Mouse (Mus musculus) bone marrow macrophage, adult 2 months (primary cell): ENCODE measurements around the gene Plcl2.

Experiments
- CTCF ChIP-seq: IDR thresholded peaks from 2 replicates; pipeline ENCODE4 v1.5.1; 2012; ENCODE audit warnings: low read depth, mild to moderate bottlenecking, low read length, moderate library complexity
- POLR2A ChIP-seq: IDR thresholded peaks from 2 replicates; pipeline ENCODE4 v1.6.1; 2012; ENCODE audit warnings: mild to moderate bottlenecking, low read depth, low read length, borderline replicate concordance

DNA sequence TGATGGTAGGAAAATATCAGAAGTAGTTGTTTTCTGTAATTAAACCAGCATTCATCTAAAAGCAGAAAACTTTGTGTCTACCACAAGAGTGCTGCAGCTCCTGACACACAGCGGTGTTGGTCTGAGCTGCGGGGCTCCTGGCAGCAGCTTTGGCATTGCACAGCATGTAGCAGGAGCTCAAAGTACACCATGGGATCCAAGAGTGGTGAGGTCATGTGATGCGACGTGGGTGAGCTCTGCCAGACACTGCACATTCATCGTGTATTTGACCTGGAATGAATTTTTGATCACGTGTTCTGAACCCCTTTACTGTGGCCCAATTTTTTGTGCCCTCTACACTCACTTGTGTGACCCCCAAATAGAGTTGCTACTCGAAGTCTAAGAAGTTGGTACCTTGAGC is 6.1 kb upstream of the Plcl2 start:
- TF ChIP-seq POLR2A (no peak), CTCF (no peak)
